Mouse (Mus musculus): ENCODE measurements around the gene Ppm1g. TPM values are rescaled to one million over a fixed set of nuclear protein-coding genes. Genes with fewer than 3 reads are reported as not detected.
A peak's percentile ranks its signal among the peaks of the same experiment; 100 is the strongest.

Gene Ppm1g
- polyA plus RNA-seq, 1 experiment from 2014 or later: 56.9 TPM

- WGBS (ENCODE audit: insufficient replicate concordance): 30% methylated on average over 6 of the region's 6 CpGs
- H3K36me3 ChIP-seq (replicated peaks; ENCODE audit: insufficient read depth, low read length): peaks cover 25% of the 10 kb centered on the region
- no peak overlapping the region for H3K27ac ChIP-seq (ENCODE audit: low read depth)
- peak overlapping the region; percentile 82 for H3K4me2 ChIP-seq (ENCODE audit: low read depth, low read length)
- H3K9ac ChIP-seq (replicated peaks): peak overlapping the region; percentile 72
- H3K4me1 ChIP-seq (ENCODE audit: insufficient read depth): peaks cover 12% of the 10 kb centered on the region
- DNase-seq: no peak
- H3K9me3 ChIP-seq (ENCODE audit: low read length): no peaks in the 10 kb centered on the region
- peak overlapping the region; percentile 74 for H3K4me3 ChIP-seq (ENCODE audit: low read depth, low read length)
- peak; percentile 1 for ATAC-seq
- no peaks in the 10 kb centered on the region for H3K27me3 ChIP-seq (ENCODE audit: insufficient read depth, low read length)
- no peak for TF ChIP-seq EP300 (IDR thresholded peaks at IDR 0.05; ENCODE audit: low read depth)
- TF ChIP-seq CTCF (IDR thresholded peaks at IDR 0.05; ENCODE audit: low read depth): no peak
Measured at GRCm38 (mm10) chr5:31153516-31154151, 66.9 kb downstream of the Ppm1g start.

Other genes starting within 250 kb of the Ppm1g start
- gene Atraid, start 172.4 kb downstream of the Ppm1g start, polyA plus RNA-seq (2015; fragmentation: Nextera tagmentation; extraction: Ambion mirVana): 162 and 169 TPM in 2 replicates
- 3.1 and 3.7 TPM in 2 replicates for gene Slc5a6, start 171.8 kb downstream of the Ppm1g start, polyA plus RNA-seq (2015; fragmentation: Nextera tagmentation; extraction: Ambion mirVana)
- gene Cad, start 165.9 kb downstream of the Ppm1g start, polyA plus RNA-seq (2015; fragmentation: Nextera tagmentation; extraction: Ambion mirVana): 3.1 and 4.2 TPM in 2 replicates
- not detected in 2 replicates for gene Dnajc5g, start 114.4 kb downstream of the Ppm1g start, polyA plus RNA-seq (2015; fragmentation: Nextera tagmentation; extraction: Ambion mirVana)
- gene Slc30a3, start 112.5 kb downstream of the Ppm1g start, polyA plus RNA-seq (2015; fragmentation: Nextera tagmentation; extraction: Ambion mirVana): 0.24 and 0.72 TPM in 2 replicates
- gene Trim54, start 104.0 kb downstream of the Ppm1g start, polyA plus RNA-seq (2015; fragmentation: Nextera tagmentation; extraction: Ambion mirVana): 0.12 and 0.86 TPM in 2 replicates
- not detected in 2 replicates for gene Ucn, start 81.9 kb downstream of the Ppm1g start, polyA plus RNA-seq (2015; fragmentation: Nextera tagmentation; extraction: Ambion mirVana)
- gene Mpv17, start 66.4 kb downstream of the Ppm1g start, polyA plus RNA-seq (2015; fragmentation: Nextera tagmentation; extraction: Ambion mirVana): 16.5 and 17.6 TPM in 2 replicates
- 0.21 and 0.59 TPM in 2 replicates for gene Gm29609, start 40.8 kb downstream of the Ppm1g start, polyA plus RNA-seq (2015; fragmentation: Nextera tagmentation; extraction: Ambion mirVana)
- 15.0 and 16.8 TPM in 2 replicates for gene Gtf3c2, start 40.5 kb downstream of the Ppm1g start, polyA plus RNA-seq (2015; fragmentation: Nextera tagmentation; extraction: Ambion mirVana)
- 29.4 and 29.9 TPM in 2 replicates for gene Snx17, start 27.5 kb downstream of the Ppm1g start, polyA plus RNA-seq (2015; fragmentation: Nextera tagmentation; extraction: Ambion mirVana)
- 35.5 and 36.8 TPM in 2 replicates for gene Eif2b4, start 27.3 kb downstream of the Ppm1g start, polyA plus RNA-seq (2015; fragmentation: Nextera tagmentation; extraction: Ambion mirVana)
- 2.9 TPM in 2 replicates for gene Zfp513, start 18.4 kb downstream of the Ppm1g start, polyA plus RNA-seq (2015; fragmentation: Nextera tagmentation; extraction: Ambion mirVana)
- 42.9 and 43.0 TPM in 2 replicates for gene Nrbp1, start 20.2 kb upstream of the Ppm1g start, polyA plus RNA-seq (2015; fragmentation: Nextera tagmentation; extraction: Ambion mirVana)
- gene Gm9970, start 20.5 kb upstream of the Ppm1g start, polyA plus RNA-seq (2015; fragmentation: Nextera tagmentation; extraction: Ambion mirVana): 0.28 TPM in 1 of 2 replicates, not detected in the other
- gene Krtcap3, start 31.0 kb upstream of the Ppm1g start, polyA plus RNA-seq (2015; fragmentation: Nextera tagmentation; extraction: Ambion mirVana): 6.5 and 7.5 TPM in 2 replicates
- gene Ift172, start 70.4 kb upstream of the Ppm1g start, polyA plus RNA-seq (2015; fragmentation: Nextera tagmentation; extraction: Ambion mirVana): 2.3 and 2.7 TPM in 2 replicates
- 4.4 and 5.4 TPM in 2 replicates for gene Fndc4, start 75.4 kb upstream of the Ppm1g start, polyA plus RNA-seq (2015; fragmentation: Nextera tagmentation; extraction: Ambion mirVana)
- 53.7 and 63.1 TPM in 2 replicates for gene Gckr, start 76.8 kb upstream of the Ppm1g start, polyA plus RNA-seq (2015; fragmentation: Nextera tagmentation; extraction: Ambion mirVana)
- 6.3 and 7.6 TPM in 2 replicates for gene Zfp512, start 231.7 kb upstream of the Ppm1g start, polyA plus RNA-seq (2015; fragmentation: Nextera tagmentation; extraction: Ambion mirVana)

Data from liver, postnatal 0 days (tissue).